Mouse (Mus musculus): ENCODE data around the gene Crocc2. TPM values are rescaled to one million over a fixed set of nuclear protein-coding genes. Genes with fewer than 3 reads are reported as not detected.

Crocc2 gene
- polyA plus RNA-seq, 1 experiment from 2014 or later: 0.30 TPM

DNA sequence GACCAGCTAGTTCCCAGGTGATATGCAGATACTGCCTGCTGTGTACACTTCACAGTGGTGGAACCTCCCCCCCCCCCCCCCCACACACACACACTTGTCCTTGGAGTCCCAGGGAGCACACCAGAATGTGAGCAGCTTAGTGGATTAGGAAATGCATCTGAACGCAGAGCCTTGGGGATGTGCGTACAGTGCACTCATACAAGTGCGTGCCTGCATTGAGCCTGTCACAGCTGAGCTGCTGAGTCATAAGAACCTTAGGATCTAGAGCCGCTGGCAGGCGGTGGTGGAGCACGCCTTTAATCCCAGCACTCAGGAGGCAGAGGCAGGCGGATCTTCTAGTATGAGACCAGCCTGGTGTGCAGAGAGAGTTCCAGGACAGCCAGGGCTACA lies 59.4 kb downstream of the Crocc2 start:
- H3K4me3 ChIP-seq: no peak overlapping the region
- peaks cover 6% of the 10 kb centered on the region; the same call in 1 of the 2 replicates for H3K4me1 ChIP-seq
- no peak overlapping the region for H3K27ac ChIP-seq
- H3K36me3 ChIP-seq: no peaks in the 10 kb centered on the region
- 88% methylated on average over 7 of the region's 7 CpGs for WGBS
- peaks cover 62% of the 10 kb centered on the region for H3K27me3 ChIP-seq (ENCODE audit: insufficient read depth, poor library complexity, severe bottlenecking)
- no peak for DNase-seq (ENCODE audit: low spot score)
- H3K9me3 ChIP-seq: no peaks in the 10 kb centered on the region

DNA sequence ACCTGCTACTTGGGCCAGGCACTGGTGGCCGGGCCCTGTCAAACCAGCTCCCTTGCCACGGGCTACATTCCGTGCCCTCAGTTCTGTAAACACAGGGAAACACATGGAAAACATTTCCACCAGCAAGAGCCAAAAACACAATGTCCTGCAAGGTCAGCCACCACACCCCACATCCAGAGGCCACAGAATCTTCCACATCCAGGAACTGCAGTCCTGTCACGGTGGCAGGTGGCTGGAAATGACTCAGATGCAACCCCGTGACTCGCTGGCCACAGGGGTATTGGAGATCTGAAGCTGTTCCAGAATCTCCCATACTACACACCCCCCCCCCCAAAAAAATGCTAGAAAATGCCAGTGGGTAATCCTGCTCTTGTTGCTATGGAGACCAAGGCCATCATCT lies 60.7 kb downstream of the Crocc2 start:
- no peak overlapping the region for H3K27ac ChIP-seq

DNA sequence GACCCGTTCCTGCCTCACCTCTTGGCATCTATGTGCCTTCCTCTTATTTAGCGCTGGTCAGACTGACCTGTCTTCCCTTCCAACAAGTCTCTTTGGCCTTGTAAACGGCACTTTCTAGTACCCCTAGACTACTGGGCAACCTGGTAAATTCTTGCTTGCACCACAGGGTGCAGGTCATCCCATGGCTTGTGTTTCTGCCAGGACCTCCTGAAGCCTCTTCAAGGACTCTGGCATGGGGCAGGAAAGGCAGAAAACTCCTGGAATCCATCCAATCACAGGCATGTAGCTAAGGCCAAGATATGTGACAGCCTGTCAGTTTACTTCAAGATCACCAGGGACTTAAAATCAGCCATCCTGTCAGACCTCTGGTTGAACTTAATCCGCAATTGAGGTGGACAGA lies 61.1 kb downstream of the Crocc2 start:
- Histone ChIP-seq H3K27ac (no peak overlapping the region), H3K4me3 (no peak overlapping the region), H3K27me3 (ENCODE audit: insufficient read depth, poor library complexity, severe bottlenecking) (peaks cover 62% of the 10 kb centered on the region), H3K4me1 (0 out of 2 replicates have a peak, but pooled peaks cover 4% of the 10 kb centered on the region), H3K36me3 (no peaks in the 10 kb centered on the region), H3K9me3 (no peaks in the 10 kb centered on the region)
- 73% methylated on average over 4 of the region's 4 CpGs for WGBS
- DNase-seq (ENCODE audit: low spot score): no peak

More for the DNA sequence above, 60.7 kb downstream of the Crocc2 start:
- no peaks in the 10 kb centered on the region for H3K9me3 ChIP-seq
- WGBS: 83% methylated on average over 6 of the region's 6 CpGs
- no peaks in the 10 kb centered on the region for H3K36me3 ChIP-seq
- H3K27me3 ChIP-seq (ENCODE audit: insufficient read depth, poor library complexity, severe bottlenecking): peaks cover 62% of the 10 kb centered on the region
- H3K4me1 ChIP-seq: 0 out of 2 replicates have a peak, but pooled peaks cover 4% of the 10 kb centered on the region
- no peak overlapping the region for H3K4me3 ChIP-seq
- DNase-seq (ENCODE audit: low spot score): no peak

DNA sequence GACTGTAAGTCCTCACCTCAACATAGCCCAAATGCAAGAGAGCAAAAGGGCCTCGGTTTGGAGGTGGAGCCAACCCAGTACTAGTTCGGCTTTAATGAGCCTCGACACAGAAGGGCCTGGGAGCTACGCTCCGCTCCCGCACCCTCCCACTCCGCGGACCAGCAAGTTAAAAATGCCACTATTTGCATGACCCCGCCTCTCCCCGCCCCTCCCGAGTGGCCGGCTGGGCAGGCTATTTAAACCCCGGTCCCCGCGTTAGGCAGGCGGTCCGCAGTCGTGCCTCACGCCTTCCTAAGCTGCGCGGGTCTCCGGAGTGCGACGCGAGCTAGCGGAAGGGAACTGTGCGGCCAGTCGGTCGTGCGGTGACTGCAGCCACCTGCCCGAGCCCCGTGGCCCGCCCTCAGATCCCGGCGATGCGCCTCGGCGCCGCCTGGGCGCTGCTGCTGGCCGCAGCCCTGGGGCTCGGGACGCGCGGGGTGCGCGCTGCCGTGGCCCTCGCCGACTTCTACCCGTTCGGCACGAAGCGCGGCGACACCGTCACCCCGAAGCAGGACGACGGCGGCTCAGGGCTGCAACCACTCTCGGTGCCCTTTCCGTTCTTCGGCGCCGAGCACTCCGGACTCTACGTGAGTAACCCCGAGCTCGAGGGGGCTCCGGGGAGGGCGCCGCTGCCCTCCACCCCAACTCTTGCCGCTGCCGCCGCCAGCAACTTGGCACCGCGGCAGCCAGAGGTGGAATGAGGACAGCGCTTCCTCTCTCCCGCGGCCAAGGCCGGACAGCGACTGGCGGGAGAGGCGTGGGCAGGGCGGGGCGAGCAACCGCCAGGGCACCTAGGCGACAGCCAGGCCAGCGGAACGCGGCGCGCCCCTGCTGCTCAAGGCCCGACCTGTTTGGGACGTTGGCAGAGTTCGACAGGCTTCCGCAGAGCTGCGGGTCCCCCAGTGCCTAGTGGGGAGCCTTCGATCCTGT lies 67.3 kb downstream of the Crocc2 start, which contains the start of gene Sned1:
TSS of gene Sned1 (plus strand) at position 266 of the 969 bp plus-strand sequence.
- Histone ChIP-seq H3K4me1 (peaks cover 22% of the 10 kb centered on the region), H3K36me3 (no peaks in the 10 kb centered on the region), H3K27me3 (ENCODE audit: insufficient read depth, poor library complexity, severe bottlenecking) (peaks cover 78% of the 10 kb centered on the region), H3K4me3 (peak within 1 kb of the TSS; percentile 69), H3K27ac (peak within 1 kb of the TSS; percentile 70), H3K9me3 (no peaks in the 10 kb centered on the region)
- peak; percentile 87 for DNase-seq (ENCODE audit: low spot score)
- WGBS: under 1% methylated on average over 96 of the region's 100 CpGs

DNA sequence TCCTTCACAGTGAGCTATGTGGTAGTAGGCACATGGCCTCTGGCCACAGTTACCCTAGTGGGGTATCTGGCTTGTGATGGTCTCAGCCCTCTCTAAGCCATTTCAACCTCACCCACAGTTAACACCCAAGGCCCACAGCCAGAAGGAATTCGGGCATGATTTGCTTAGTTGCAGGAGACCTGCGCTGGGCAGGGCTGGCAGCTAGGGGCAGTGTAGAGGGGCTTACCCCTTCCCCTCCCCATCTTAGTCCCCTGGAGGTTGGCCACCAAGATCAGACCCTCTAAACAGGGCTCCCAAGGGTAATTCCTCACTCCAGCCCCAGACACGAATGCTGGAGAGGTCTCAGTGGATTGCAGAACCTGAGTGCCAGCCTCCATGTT lies 68.0 kb downstream of the Crocc2 start:
- peak overlapping the region; percentile 69 for H3K4me3 ChIP-seq
- H3K9me3 ChIP-seq: no peaks in the 10 kb centered on the region
- WGBS: 9% methylated on average over 3 of the region's 3 CpGs
- H3K27me3 ChIP-seq (ENCODE audit: insufficient read depth, poor library complexity, severe bottlenecking): peaks cover 71% of the 10 kb centered on the region
- no peak for DNase-seq (ENCODE audit: low spot score)
- H3K27ac ChIP-seq: peak overlapping the region; percentile 70; the same call in 1 of the 2 replicates
- peaks cover 22% of the 10 kb centered on the region for H3K4me1 ChIP-seq
- H3K36me3 ChIP-seq: no peaks in the 10 kb centered on the region

DNA sequence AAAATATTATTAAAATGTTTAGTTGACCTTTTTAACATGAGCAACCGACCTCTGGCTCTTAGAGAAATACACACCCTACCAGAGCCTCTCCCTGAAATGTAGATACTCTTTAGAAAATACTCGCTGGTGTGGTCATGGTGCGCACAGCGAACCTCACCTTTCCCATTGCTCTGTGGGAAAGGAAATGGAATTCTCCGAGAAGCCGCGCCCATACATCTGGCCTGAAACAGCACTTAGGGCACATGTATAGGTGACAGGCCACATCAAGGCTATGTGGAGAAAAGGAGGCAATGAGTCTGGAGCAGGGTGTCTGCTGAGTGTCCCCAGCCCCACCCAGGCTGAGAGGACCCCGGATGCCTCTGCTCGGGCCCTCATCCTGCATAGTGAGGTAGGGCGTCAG lies 69.2 kb downstream of the Crocc2 start:
- Histone ChIP-seq H3K27me3 (ENCODE audit: insufficient read depth, poor library complexity, severe bottlenecking) (peaks cover 62% of the 10 kb centered on the region), H3K9me3 (no peaks in the 10 kb centered on the region), H3K4me3 (no peak overlapping the region), H3K27ac (no peak overlapping the region), H3K4me1 (peaks cover 22% of the 10 kb centered on the region), H3K36me3 (no peaks in the 10 kb centered on the region)
- DNase-seq (ENCODE audit: low spot score): no peak
- 84% methylated on average over 10 of the region's 10 CpGs for whole genome bisulfite sequencing

DNA sequence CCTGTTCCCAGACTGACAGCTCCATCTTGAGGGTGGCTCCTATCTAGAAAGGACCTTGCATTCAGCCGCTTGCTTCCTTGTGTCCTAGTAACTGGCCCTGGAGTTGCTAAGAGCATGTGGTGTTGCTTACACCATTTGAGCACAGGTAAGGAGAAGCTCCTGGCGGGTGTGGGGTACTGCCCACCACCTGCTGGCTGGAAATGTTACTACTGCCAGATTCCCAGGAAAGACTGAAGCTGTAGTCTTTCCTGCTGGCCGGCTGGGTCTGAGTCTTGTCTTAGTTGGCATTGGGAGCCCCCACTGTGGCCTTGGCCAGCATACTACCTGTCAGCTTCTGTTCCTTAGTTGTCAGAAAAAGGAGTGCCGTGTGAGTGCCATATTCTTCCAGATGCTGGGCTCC lies 69.7 kb downstream of the Crocc2 start:
- H3K9me3 ChIP-seq: no peaks in the 10 kb centered on the region
- peaks cover 57% of the 10 kb centered on the region for H3K27me3 ChIP-seq (ENCODE audit: insufficient read depth, poor library complexity, severe bottlenecking)
- DNase-seq (ENCODE audit: low spot score): no peak
- H3K36me3 ChIP-seq: no peaks in the 10 kb centered on the region
- WGBS: 41% methylated on average over 4 of the region's 4 CpGs
- H3K4me3 ChIP-seq: no peak overlapping the region
- H3K27ac ChIP-seq: no peak overlapping the region
- peaks cover 18% of the 10 kb centered on the region for H3K4me1 ChIP-seq

DNA sequence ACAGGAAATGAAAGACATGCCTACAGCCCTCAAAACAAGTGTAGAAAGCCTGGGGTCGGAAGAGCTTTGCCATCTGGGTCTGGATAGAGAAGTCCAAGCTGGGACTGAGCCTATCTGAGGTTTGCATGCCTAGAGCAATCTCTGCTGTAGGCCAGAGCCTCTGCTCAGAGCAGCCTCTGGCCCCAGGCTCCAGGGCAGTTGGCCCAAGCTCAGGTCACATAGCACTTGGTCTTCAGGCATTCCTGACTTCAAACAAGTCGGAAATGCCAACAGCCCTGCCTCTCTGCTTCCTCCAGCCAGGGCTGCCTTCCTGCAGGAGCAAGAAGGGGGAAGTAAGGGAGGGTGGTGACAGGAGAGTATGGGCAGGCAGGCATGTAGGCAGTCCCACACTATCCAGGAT lies 77.4 kb downstream of the Crocc2 start:
- no peaks in the 10 kb centered on the region for H3K27me3 ChIP-seq (ENCODE audit: insufficient read depth, poor library complexity, severe bottlenecking)
- H3K4me1 ChIP-seq: peaks cover 18% of the 10 kb centered on the region
- no peak overlapping the region for H3K27ac ChIP-seq
- WGBS: 42% methylated on average over 2 of the region's 2 CpGs
- no peaks in the 10 kb centered on the region for H3K36me3 ChIP-seq
- no peak overlapping the region for H3K4me3 ChIP-seq
- H3K9me3 ChIP-seq: no peaks in the 10 kb centered on the region
- no peak for DNase-seq (ENCODE audit: low spot score)

DNA sequence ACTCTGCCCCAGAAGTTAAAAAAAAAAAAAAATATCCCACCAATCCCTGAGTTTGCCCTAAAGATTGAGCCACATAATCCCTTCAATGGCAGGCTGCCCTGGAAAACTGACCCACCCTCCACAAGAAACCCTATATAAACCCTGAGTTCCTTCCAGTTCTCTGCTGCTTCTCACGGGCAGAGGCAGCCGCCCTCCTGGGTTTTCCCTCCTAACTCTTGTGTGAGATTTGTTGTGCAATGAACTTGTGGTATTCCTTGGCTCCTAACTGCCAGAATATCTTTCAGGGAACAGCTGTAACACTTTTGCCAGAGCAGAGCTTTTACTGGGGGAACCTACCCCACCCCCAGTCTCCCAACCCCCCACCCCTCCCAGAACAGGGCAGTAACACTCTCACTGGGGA lies 84.1 kb downstream of the Crocc2 start:
- H3K36me3 ChIP-seq: no peaks in the 10 kb centered on the region
- H3K9me3 ChIP-seq: no peaks in the 10 kb centered on the region
- DNase-seq (ENCODE audit: low spot score): no peak
- no peak overlapping the region for H3K4me3 ChIP-seq
- no peaks in the 10 kb centered on the region for H3K27me3 ChIP-seq (ENCODE audit: insufficient read depth, poor library complexity, severe bottlenecking)
- no peaks in the 10 kb centered on the region for H3K4me1 ChIP-seq
- WGBS: 37% methylated on average over 2 of the region's 2 CpGs
- no peak overlapping the region for H3K27ac ChIP-seq

DNA sequence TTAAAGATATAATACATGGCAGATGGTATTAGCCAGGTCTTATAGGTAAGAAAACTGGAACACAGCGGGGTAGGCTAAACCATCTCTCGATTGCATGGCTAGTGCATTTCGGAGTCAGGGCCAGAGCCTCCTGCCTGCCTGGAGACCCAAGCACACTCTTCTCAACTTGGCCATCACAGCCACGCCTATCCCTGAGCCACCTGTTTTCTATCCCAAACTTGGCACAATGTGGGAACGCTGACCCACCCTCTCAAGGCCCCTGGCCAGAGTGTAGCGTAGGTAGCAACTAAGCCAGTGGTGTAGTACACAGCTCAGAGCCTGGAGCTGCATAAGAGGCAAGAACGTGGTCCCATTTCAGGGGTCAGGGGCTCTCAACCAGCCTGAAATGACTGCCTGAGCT lies 87.2 kb downstream of the Crocc2 start:
- H3K27ac ChIP-seq: no peak overlapping the region
- peaks cover 11% of the 10 kb centered on the region; the same call in 1 of the 2 replicates for H3K27me3 ChIP-seq (ENCODE audit: insufficient read depth, poor library complexity, severe bottlenecking)
- H3K4me1 ChIP-seq: no peaks in the 10 kb centered on the region
- H3K9me3 ChIP-seq: no peaks in the 10 kb centered on the region
- no peak for DNase-seq (ENCODE audit: low spot score)
- H3K36me3 ChIP-seq: no peaks in the 10 kb centered on the region
- WGBS: 83% methylated on average over 7 of the region's 7 CpGs
- H3K4me3 ChIP-seq: no peak overlapping the region

DNA sequence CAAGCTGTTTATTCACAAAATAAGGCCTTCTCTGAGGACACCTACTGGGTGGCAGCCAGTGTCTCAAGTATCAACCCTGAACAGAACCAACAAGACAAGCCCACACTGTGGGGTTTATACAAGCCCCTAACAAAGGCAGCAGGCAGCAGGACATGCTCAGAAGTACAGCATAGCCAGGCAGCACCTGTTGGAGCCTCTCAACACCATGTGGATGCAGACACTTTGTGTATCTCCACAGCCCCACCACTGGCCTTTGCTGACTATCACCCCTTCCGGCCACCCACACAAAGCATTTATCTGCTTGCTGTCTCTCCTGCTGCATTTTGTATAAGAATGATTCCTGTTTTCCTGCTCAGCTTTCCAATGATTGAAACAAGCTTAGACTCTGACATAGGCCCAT lies 89.0 kb downstream of the Crocc2 start:
- Histone ChIP-seq H3K36me3 (no peaks in the 10 kb centered on the region), H3K27ac (no peak overlapping the region)
- WGBS: 70% methylated on average over 1 of the region's 1 CpGs

DNA sequence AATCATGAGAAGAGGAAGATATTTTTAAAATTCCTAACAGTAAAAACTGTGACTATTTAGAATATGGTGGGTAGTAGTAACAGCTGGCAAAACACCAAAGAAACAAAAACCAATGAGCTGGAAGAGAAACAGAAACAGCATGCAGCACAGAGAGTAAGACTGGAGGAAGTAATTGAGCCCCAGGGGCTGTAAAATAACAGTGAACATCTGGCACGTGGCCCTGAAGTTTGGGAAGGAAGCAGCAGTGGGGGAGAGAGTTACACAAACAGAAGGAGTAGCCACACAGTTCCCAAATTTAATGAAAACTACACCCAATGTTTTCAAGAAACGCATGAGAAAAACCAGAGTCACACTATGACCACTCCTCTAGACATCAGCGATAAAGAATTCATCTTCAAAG lies 98.7 kb downstream of the Crocc2 start:
- WGBS: 36% methylated on average over 3 of the region's 3 CpGs
- Histone ChIP-seq H3K4me3 (no peak overlapping the region), H3K36me3 (no peaks in the 10 kb centered on the region), H3K27me3 (ENCODE audit: insufficient read depth, poor library complexity, severe bottlenecking) (no peaks in the 10 kb centered on the region; the same call in 1 of the 2 replicates), H3K27ac (no peak overlapping the region), H3K9me3 (no peaks in the 10 kb centered on the region), H3K4me1 (no peaks in the 10 kb centered on the region)
- DNase-seq (ENCODE audit: low spot score): no peak

More for the DNA sequence above, 89.0 kb downstream of the Crocc2 start:
- Histone ChIP-seq H3K27me3 (ENCODE audit: insufficient read depth, poor library complexity, severe bottlenecking) (peaks cover 18% of the 10 kb centered on the region; the same call in 1 of the 2 replicates), H3K4me3 (no peak overlapping the region), H3K9me3 (no peaks in the 10 kb centered on the region), H3K4me1 (no peaks in the 10 kb centered on the region)
- no peak for DNase-seq (ENCODE audit: low spot score)

DNA sequence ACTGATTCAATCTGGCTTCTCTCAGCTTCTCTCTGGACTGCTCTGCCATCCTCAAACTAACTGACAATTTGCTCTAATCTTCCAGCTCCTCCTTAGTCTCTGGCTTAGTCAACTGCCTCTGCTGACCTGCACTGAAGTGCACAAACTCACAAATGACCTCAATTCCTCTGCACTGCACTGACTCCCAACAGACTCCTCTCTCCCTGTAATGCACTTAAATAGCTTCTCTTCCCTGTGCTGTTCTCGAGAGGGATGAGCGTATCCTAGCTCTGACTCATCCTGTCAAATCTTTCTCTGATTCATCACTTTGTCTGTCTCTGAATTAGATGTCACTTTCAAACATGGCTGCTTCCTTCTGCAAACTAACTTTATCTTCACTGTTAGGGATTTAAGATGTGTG lies 99.7 kb downstream of the Crocc2 start:
- Histone ChIP-seq H3K4me1 (peaks cover 3% of the 10 kb centered on the region; the same call in 1 of the 2 replicates), H3K27me3 (ENCODE audit: insufficient read depth, poor library complexity, severe bottlenecking) (no peaks in the 10 kb centered on the region; the same call in 1 of the 2 replicates), H3K4me3 (no peak overlapping the region), H3K36me3 (no peaks in the 10 kb centered on the region), H3K9me3 (no peaks in the 10 kb centered on the region), H3K27ac (no peak overlapping the region)
- DNase-seq (ENCODE audit: low spot score): no peak
- WGBS: 84% methylated on average over 2 of the region's 2 CpGs

Data from heart, embryonic 10.5 days (tissue).